Mouse (Mus musculus): Measurements from ENCODE around the gene Sec16b.

GRCm38 (mm10) chr1:157525692-157526354 lies 19.3 kb downstream of the Sec16b start:
- TF ChIP-seq CTCF (IDR thresholded peaks at IDR 0.05; ENCODE audit: borderline replicate concordance, control insufficient read depth, extremely low read depth, insufficient read depth, low read length, poor library complexity) (no peak), POLR2A (IDR thresholded peaks at IDR 0.05; ENCODE audit: control insufficient read depth, extremely low read depth, insufficient read depth, low read length, poor library complexity) (no peak)
